Mouse (Mus musculus) liver, embryonic 14.5 days (tissue): ENCODE data around the gene Mknk1. TPM values are rescaled to one million over a fixed set of nuclear protein-coding genes. Genes with fewer than 3 reads are reported as not detected.
A peak's percentile ranks its signal among the peaks of the same experiment; 100 is the strongest.

Experiments used
- ATAC-seq: fragments of 200-750 bp; cut with Nextera tagmentation; 2 replicates; pipeline ENCODE4 v1.8.0; 2017; ENCODE audit warnings: moderate number of reproducible peaks, mild to moderate bottlenecking, moderate library complexity; ENCODE audit not compliant: insufficient read depth
- DNase-seq, 3 experiments: peaks; one replicate each; pipeline ENCODE4 v3.0.0-alpha.2; 2012 to 2013; ENCODE audit warnings: low read depth in 3 of 3, low spot score in 3 of 3
- H3K27ac ChIP-seq: fragments of 300-500 bp; sonication (generic); 2 replicates; pipeline ENCODE4 v1.5.1; 2014; ENCODE audit warnings: moderate library complexity, mild to moderate bottlenecking, control low read depth, inconsistent platforms
- H3K27me3 ChIP-seq: fragments of 300-500 bp; sonication (generic); 2 replicates; pipeline ENCODE4 v1.6.1; 2014; ENCODE audit warnings: mild to moderate bottlenecking, low read length, moderate library complexity; ENCODE audit not compliant: control insufficient read depth, insufficient read depth
- H3K36me3 ChIP-seq: fragments of 300-500 bp; sonication (generic); replicated peaks from 2 replicates; pipeline ENCODE4 v1.6.1; 2014; ENCODE audit warnings: low read depth; ENCODE audit not compliant: control insufficient read depth, insufficient read depth
- H3K4me1 ChIP-seq, 2 experiments: fragments of 200-500 bp in 1 of 2; fragments of 300-500 bp in 1 of 2; sonication (generic) in 1 of 2; replicated peaks; 2 replicates each; pipeline ENCODE4 v1.6.1; 2012 to 2014; ENCODE audit warnings: antibody characterized with exemption in 1 of 2, inconsistent platforms in 1 of 2, low read length in 1 of 2; ENCODE audit not compliant: control insufficient read depth in 2 of 2, insufficient read depth in 2 of 2
- H3K4me2 ChIP-seq: fragments of 300-500 bp; sonication (generic); 2 replicates; pipeline ENCODE4 v1.6.1; 2014; ENCODE audit warnings: low read depth, mild to moderate bottlenecking, control low read depth, moderate library complexity
- H3K4me3 ChIP-seq, 2 experiments: fragments of 200-500 bp in 1 of 2; fragments of 300-500 bp in 1 of 2; sonication (generic) in 1 of 2; 2 replicates each; pipeline ENCODE4 v1.5.1; 2012 to 2014; ENCODE audit warnings: low read depth in 2 of 2, low read length in 2 of 2, mild to moderate bottlenecking in 2 of 2, control low read depth in 1 of 2, inconsistent platforms in 1 of 2, moderate library complexity in 1 of 2; ENCODE audit not compliant: insufficient read depth in 1 of 2
- H3K9ac ChIP-seq: fragments of 300-500 bp; sonication (generic); replicated peaks from 2 replicates; pipeline ENCODE4 v1.6.1; 2014; ENCODE audit warnings: mild to moderate bottlenecking, control low read depth, moderate library complexity
- H3K9me3 ChIP-seq: fragments of 300-500 bp; sonication (generic); 2 replicates; pipeline ENCODE4 v1.6.1; 2016; ENCODE audit warnings: low read length, mixed read lengths; ENCODE audit not compliant: control insufficient read depth
- CTCF ChIP-seq: IDR thresholded peaks from 2 replicates; pipeline ENCODE4 v1.5.1; 2016; ENCODE audit warnings: antibody characterized with exemption, low read depth, control low read depth
- EP300 ChIP-seq: IDR thresholded peaks from 2 replicates; pipeline ENCODE4 v1.6.1; 2016; ENCODE audit warnings: antibody characterized with exemption, low read depth
- WGBS: fragments of 180-500 bp; shearing (Covaris S2); extraction: QIAGEN DNeasy Blood & Tissue Kit; methylation state at CpG from one replicate; pipeline ENCODE4 v1.1.7; 2014; ENCODE audit not compliant: insufficient replicate concordance; 5-methylcytosine and 5-hydroxymethylcytosine counted together
- polyA plus RNA-seq, 2 experiments: library from polyadenylated mRNA; depleted of rRNA in 1 of 2; stranded (reverse) in 1 of 2; unstranded in 1 of 2; fragments of >200 nt; fragmentation: Nextera tagmentation in 1 of 2; extraction: Ambion mirVana in 1 of 2; gene quantifications; 2 replicates each; pipeline versions ENCODE4 v1.2.1 to v1.2.3; 2012 to 2014

Gene Mknk1
- polyA plus RNA-seq, 2 experiments: 21.3 to 34.8 TPM

DNA sequence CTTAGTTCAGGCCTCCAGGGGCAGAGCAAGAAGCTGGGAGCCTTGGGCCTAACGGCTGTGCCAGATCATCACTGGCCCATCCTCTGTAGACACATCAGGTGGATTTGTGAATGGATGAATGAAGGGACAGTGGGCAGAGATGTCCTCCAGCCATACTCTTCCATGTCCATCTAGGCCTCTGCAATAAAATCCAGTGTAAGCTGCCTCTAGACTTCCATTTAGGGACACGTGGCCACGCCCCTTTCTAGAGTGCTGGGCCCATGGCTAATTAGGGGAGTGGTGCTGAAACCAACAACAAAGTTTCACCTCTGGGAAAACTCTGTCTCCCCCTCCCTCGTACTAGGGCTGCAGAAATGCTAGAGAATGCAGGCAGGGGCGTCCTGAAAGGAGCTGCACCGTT is 51.1 kb downstream of the Mknk1 start:
- Histone ChIP-seq H3K4me2 (peak overlapping the region; percentile 22; the same call in 1 of the 2 replicates), H3K4me3 (no peak overlapping the region), H3K36me3 (no peaks in the 10 kb centered on the region), H3K4me1 (no peaks in the 10 kb centered on the region), H3K27me3 (peaks cover 33% of the 10 kb centered on the region), H3K27ac (no peak overlapping the region), H3K9ac (no peak overlapping the region), H3K9me3 (no peaks in the 10 kb centered on the region)
- DNase-seq: no peak
- TF ChIP-seq EP300: no peak
- TF ChIP-seq CTCF: no peak
- 20% methylated on average over 6 of the region's 6 CpGs for WGBS
- ATAC-seq: no peak

DNA sequence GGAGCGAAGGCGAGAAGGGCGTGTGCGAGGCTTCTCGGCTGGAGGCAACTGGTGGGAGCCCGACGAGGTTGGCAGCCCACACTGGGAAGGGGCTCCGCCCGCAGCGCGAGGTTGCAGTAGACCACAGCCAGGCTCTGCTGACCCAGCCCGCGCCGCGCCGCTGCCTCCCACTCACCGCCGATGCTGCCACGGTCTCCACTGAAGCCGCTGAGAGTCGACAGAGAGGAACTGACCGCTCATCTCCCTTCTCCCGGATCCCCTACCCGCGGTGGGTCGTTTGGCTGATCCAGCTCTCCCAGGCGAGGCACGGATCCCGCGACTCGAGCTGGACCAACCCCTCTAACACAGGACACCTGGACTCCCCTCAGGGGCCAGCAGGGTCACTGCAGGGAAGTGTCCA is 51.6 kb downstream of the Mknk1 start, which contains the start of gene 6430628N08Rik:
TSS of gene 6430628N08Rik (plus strand) at position 113 of the 400 bp plus-strand sequence.
- Histone ChIP-seq H3K36me3 (no peaks in the 10 kb centered on the region), H3K4me1 (no peaks in the 10 kb centered on the region), H3K9me3 (no peaks in the 10 kb centered on the region), H3K4me2 (peak within 1 kb of the TSS; percentile 22; the same call in 1 of the 2 replicates), H3K27me3 (peaks cover 35% of the 10 kb centered on the region), H3K4me3 (no peak within 1 kb of the TSS), H3K27ac (no peak within 1 kb of the TSS), H3K9ac (no peak within 1 kb of the TSS)
- WGBS: 4% methylated on average over 31 of the region's 31 CpGs
- DNase-seq (no peak), ATAC-seq (no peak)
- TF ChIP-seq CTCF (no peak), EP300 (no peak)

DNA sequence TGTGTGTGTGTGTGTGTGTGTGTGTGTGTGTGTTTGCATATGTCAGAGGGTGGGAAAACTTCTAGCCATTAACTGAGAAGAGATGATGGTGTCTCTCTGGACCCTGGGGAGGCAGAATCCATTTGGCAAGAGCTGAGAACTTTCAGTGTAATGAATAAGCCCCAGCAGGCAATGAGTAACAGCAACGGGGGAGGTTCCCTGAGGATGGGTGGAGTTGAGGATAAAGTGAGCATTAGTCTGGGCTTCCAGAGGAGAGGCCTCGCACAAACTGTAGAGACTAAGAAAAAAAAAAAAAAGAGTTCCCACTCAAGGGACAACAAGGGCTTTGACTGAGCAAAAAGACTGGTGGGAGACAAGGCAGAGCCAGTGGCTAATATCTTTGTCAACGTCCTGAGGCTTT is 55.3 kb downstream of the Mknk1 start:
- no peaks in the 10 kb centered on the region for H3K4me1 ChIP-seq
- H3K27me3 ChIP-seq: peaks cover 61% of the 10 kb centered on the region
- H3K27ac ChIP-seq: no peak overlapping the region
- no peaks in the 10 kb centered on the region for H3K36me3 ChIP-seq
- ATAC-seq (no peak), DNase-seq (no peak)
- WGBS: 29% methylated on average over 3 of the region's 3 CpGs
- no peaks in the 10 kb centered on the region for H3K9me3 ChIP-seq
- TF ChIP-seq EP300 (no peak), CTCF (no peak)
- H3K4me3 ChIP-seq: no peak overlapping the region
- H3K9ac ChIP-seq: no peak overlapping the region
- no peak overlapping the region for H3K4me2 ChIP-seq

DNA sequence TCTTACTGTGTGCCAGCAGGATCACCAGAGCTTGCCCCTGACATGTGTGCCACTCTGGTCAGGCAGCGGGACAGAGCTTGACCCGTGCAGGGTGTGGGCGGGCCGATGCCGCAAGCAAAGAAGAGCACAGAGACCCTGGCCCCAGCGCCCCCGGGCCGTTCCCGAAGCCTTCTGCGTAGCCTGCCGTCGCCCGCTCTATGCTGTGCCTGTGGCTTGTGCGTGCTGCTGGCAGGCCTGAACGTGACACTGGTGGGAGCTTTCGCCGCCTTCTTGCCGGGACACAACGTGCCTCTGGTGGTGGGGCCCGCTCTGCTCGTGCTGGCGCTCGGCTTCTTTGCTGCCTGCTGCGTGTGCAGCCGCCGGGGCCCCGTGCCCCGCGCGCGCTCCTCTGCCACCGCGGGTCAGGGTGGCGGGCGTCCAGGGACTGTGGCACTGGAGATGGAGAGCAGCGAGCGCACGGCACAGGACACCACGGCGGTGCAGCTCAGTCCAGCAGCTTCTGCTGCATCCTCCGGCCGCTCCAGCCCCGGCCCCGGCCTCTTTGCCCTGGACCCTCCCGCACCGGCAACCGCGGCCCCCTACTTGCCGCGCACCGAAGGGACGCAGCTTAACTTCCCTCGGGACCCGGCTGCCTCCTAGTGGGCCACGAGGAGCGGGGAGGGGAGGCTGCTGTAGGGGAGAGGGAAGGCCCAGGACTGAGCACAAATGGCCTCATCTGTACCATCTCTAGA is 59.1 kb downstream of the Mknk1 start:
- peak; percentile 49 for TF ChIP-seq CTCF
- TF ChIP-seq EP300: no peak
- ATAC-seq (no peak), DNase-seq (no peak)
- Histone ChIP-seq H3K4me2 (peak overlapping the region; percentile 39; the same call in 1 of the 2 replicates), H3K27ac (no peak overlapping the region), H3K9ac (no peak overlapping the region), H3K4me3 (peak overlapping the region in 1 of 2 experiments; percentile 9; a peak in 1 of 4 replicates), H3K4me1 (no peaks in the 10 kb centered on the region), H3K36me3 (no peaks in the 10 kb centered on the region), H3K9me3 (no peaks in the 10 kb centered on the region), H3K27me3 (peaks cover 34% of the 10 kb centered on the region)
- whole genome bisulfite sequencing: 2% methylated on average over 56 of the region's 56 CpGs

DNA sequence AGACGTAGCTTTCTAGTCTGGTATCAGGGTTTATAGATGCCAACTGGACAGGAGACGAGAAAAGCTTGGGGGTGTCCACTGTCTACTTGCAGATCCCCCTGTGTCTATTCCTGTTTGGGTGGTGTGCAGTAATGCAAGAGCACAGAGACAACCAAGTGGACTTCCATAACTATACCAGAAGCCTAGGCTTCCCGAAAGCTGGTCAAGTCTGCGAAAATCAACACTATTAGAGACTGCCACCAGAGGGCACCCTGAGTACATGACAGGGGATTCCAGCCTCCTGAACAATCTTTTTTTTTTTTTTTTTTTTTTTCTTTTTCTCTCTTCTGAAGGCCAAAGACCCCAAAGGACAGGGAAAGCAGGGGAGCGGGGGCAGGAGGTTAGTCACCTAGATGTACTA is 63.8 kb downstream of the Mknk1 start:
- Histone ChIP-seq H3K9ac (no peak overlapping the region), H3K27me3 (peaks cover 19% of the 10 kb centered on the region), H3K27ac (no peak overlapping the region), H3K36me3 (no peaks in the 10 kb centered on the region), H3K4me1 (no peaks in the 10 kb centered on the region), H3K4me2 (no peak overlapping the region), H3K4me3 (no peak overlapping the region), H3K9me3 (no peaks in the 10 kb centered on the region)
- DNase-seq (peak; percentile 15 to 44 (median 28)), ATAC-seq (no peak)
- TF ChIP-seq EP300 (no peak), CTCF (peak; percentile 76)
- WGBS: 15% methylated on average over 5 of the region's 5 CpGs
